Mouse (Mus musculus): ENCODE results near the gene Lrrc18. TPM values are rescaled to one million over a fixed set of nuclear protein-coding genes. Genes with fewer than 3 reads are reported as not detected.

Gene Lrrc18
- not detected in 2 replicates for polyA plus RNA-seq (2012; rRNA removed)

DNA sequence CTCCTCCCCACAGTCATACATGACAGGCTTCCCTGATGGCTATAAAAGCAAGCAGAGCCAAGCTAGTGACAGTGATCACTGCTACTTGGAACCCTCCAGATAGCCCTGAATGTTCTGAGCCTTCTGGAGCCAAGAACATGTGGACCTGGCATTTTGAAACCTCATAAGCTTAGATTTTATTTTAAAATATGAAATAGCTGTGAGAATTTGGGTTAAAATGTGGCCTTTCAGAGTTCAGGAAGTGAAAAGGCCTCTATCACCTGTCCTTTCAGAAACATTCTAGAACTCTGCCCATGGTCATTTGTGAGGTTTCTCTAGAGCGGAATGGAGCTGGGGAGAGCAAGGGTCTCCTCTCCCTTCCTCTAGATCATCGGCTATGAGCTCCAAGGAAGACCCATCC is at the start of gene Lrrc18:
Gene Lrrc18 (plus strand): TSS at position 301 of the 400 bp plus-strand sequence.

Other genes starting within 250 kb of the Lrrc18 start
- 1.3 and 1.4 TPM in 2 replicates for gene Tmem273, start 205.4 kb upstream of the Lrrc18 start, polyA plus RNA-seq (2012; rRNA removed)
- 0.02 and 0.06 TPM in 2 replicates for gene Fam170b, start 157.4 kb upstream of the Lrrc18 start, polyA plus RNA-seq (2012; rRNA removed)
- 1.5 and 1.7 TPM in 2 replicates for gene Vstm4, start 134.6 kb upstream of the Lrrc18 start, polyA plus RNA-seq (2012; rRNA removed)
- gene Wdfy4, start 194.1 kb downstream of the Lrrc18 start, polyA plus RNA-seq (2012; rRNA removed) = 1.1 and 1.4 TPM in 2 replicates
- gene Arhgap22, start 222.6 kb downstream of the Lrrc18 start, polyA plus RNA-seq (2012; rRNA removed) = 1.8 and 2.1 TPM in 2 replicates